Mouse (Mus musculus) skeletal muscle tissue, adult 2 months (tissue): ENCODE measurements around the gene Aimp1.

Source experiments
- DNase-seq: peaks from one replicate; pipeline ENCODE4 v3.0.0-alpha.2; 2012; ENCODE audit warnings: low read depth, low spot score

Aimp1 gene

GRCm38 (mm10) chr3:132684231-132684928, at the start of gene Aimp1:
Gene Aimp1, minus strand, starts transcription at chr3:132684370.
- no peak for DNase-seq

GRCm38 (mm10) chr3:132724326-132724725, 40.2 kb upstream of the Aimp1 start:
- DNase-seq = no peak

GRCm38 (mm10) chr3:132717316-132717715, 33.1 kb upstream of the Aimp1 start:
- no peak for DNase-seq

- no peak for DNase-seq
Observed at GRCm38 (mm10) chr3:132713913-132714312, 29.7 kb upstream of the Aimp1 start.

GRCm38 (mm10) chr3:132706977-132707376, 22.8 kb upstream of the Aimp1 start:
- no peak for DNase-seq

- no peak for DNase-seq
Observed at GRCm38 (mm10) chr3:132704216-132704615, 20.0 kb upstream of the Aimp1 start.

- no peak for DNase-seq
Observed at GRCm38 (mm10) chr3:132701368-132701767, 17.2 kb upstream of the Aimp1 start.

- DNase-seq = peak; percentile 87
Observed at GRCm38 (mm10) chr3:132683447-132684230, 531 bp downstream of the Aimp1 start, which contains the start of gene Tbck. Gene Tbck, plus strand, starts transcription at chr3:132684144.

GRCm38 (mm10) chr3:132677494-132677893, 6.7 kb downstream of the Aimp1 start:
- DNase-seq = no peak

- DNase-seq = no peak
Observed at GRCm38 (mm10) chr3:132655955-132656354, 28.2 kb downstream of the Aimp1 start.

- DNase-seq = no peak
Observed at GRCm38 (mm10) chr3:132653959-132654358, 30.2 kb downstream of the Aimp1 start.

- DNase-seq = peak; percentile 18
Observed at GRCm38 (mm10) chr3:132651776-132652175, 32.4 kb downstream of the Aimp1 start.

- DNase-seq = no peak
Observed at GRCm38 (mm10) chr3:132650191-132650590, 34.0 kb downstream of the Aimp1 start.

- no peak for DNase-seq
Observed at GRCm38 (mm10) chr3:132649368-132649767, 34.8 kb downstream of the Aimp1 start.

- DNase-seq = no peak
Observed at GRCm38 (mm10) chr3:132646814-132647213, 37.4 kb downstream of the Aimp1 start.

- DNase-seq = no peak
Observed at GRCm38 (mm10) chr3:132644071-132644470, 40.1 kb downstream of the Aimp1 start.

- no peak for DNase-seq
Observed at GRCm38 (mm10) chr3:132637080-132637479, 47.1 kb downstream of the Aimp1 start.

- DNase-seq = no peak
Observed at GRCm38 (mm10) chr3:132633261-132633660, 50.9 kb downstream of the Aimp1 start.

GRCm38 (mm10) chr3:132629601-132630239, 54.5 kb downstream of the Aimp1 start, which contains the start of gene Gimd1:
Gene Gimd1, plus strand, starts transcription at chr3:132629820.
- DNase-seq = no peak

- DNase-seq = no peak
Observed at GRCm38 (mm10) chr3:132628741-132629140, 55.4 kb downstream of the Aimp1 start.
